Mouse (Mus musculus) MEL (cell line): Measurements from ENCODE around the gene Mroh7. TPM values are rescaled to one million over a fixed set of nuclear protein-coding genes. Genes with fewer than 3 reads are reported as not detected.

Experiments
- DNase-seq: peaks from one replicate; pipeline ENCODE4 v3.0.0; 2011; ENCODE audit warnings: low read depth, low spot score
- H3K27ac ChIP-seq: 2 replicates; pipeline ENCODE4 v1.5.1; 2012; ENCODE audit warnings: low read depth, mild to moderate bottlenecking, control low read depth, low read length, moderate library complexity; ENCODE audit not compliant: control insufficient read depth
- H3K27me3 ChIP-seq, 2 experiments: fragments of 150-350 bp in 1 of 2; sonication (generic) in 1 of 2; 2 replicates each; pipeline ENCODE4 v1.6.1; 2012; ENCODE audit warnings: low read length in 2 of 2, mild to moderate bottlenecking in 2 of 2, improper control_type of control experiment in 1 of 2, moderate library complexity in 1 of 2; ENCODE audit not compliant: insufficient read depth in 2 of 2, control insufficient read depth in 1 of 2
- H3K36me3 ChIP-seq, 2 experiments: 2 replicates each; pipeline ENCODE4 v1.6.1; 2012 to 2014; ENCODE audit warnings: low read length in 2 of 2, improper control_type of control experiment in 1 of 2, inconsistent platforms in 1 of 2, mild to moderate bottlenecking in 1 of 2; ENCODE audit not compliant: insufficient read depth in 2 of 2, control insufficient read depth in 1 of 2
- H3K4me1 ChIP-seq, 2 experiments: fragments of 150-350 bp in 1 of 2; sonication (generic) in 1 of 2; 2 replicates each; pipeline ENCODE4 v1.6.1; 2012; ENCODE audit warnings: low read length in 2 of 2, improper control_type of control experiment in 1 of 2, mild to moderate bottlenecking in 1 of 2; ENCODE audit not compliant: insufficient read depth in 2 of 2, control insufficient read depth in 1 of 2
- H3K4me3 ChIP-seq, 2 experiments: fragments of 150-350 bp in 1 of 2; sonication (generic) in 1 of 2; 2 replicates each; pipeline ENCODE4 v1.5.1; 2012; ENCODE audit warnings: low read depth in 2 of 2, low read length in 2 of 2, mild to moderate bottlenecking in 2 of 2, moderate library complexity in 2 of 2, control low read depth in 1 of 2, improper control_type of control experiment in 1 of 2; ENCODE audit not compliant: control insufficient read depth in 1 of 2, insufficient read depth in 1 of 2
- H3K79me2 ChIP-seq: 2 replicates; pipeline ENCODE4 v1.6.1; 2012; ENCODE audit warnings: mild to moderate bottlenecking, low read length, moderate library complexity; ENCODE audit not compliant: control insufficient read depth, poor library complexity, insufficient read depth
- H3K9ac ChIP-seq: 2 replicates; pipeline ENCODE4 v1.6.1; 2012; ENCODE audit warnings: low read depth, mild to moderate bottlenecking, control low read depth, low read length, moderate library complexity; ENCODE audit not compliant: control insufficient read depth, poor library complexity, severe bottlenecking
- H3K9me3 ChIP-seq: fragments of 150-350 bp; sonication (generic); replicated peaks from 2 replicates; pipeline ENCODE4 v1.6.1; 2012; ENCODE audit warnings: mild to moderate bottlenecking, low read length, improper control_type of control experiment, moderate library complexity; ENCODE audit not compliant: insufficient read depth
- E2F4 ChIP-seq: IDR thresholded peaks from 2 replicates; pipeline ENCODE4 v1.6.1; 2011; ENCODE audit warnings: low read depth, low read length, improper control_type of control experiment, borderline replicate concordance
- ELF1 ChIP-seq: IDR thresholded peaks from 2 replicates; pipeline ENCODE4 v1.6.1; 2014; ENCODE audit warnings: low read depth, mild to moderate bottlenecking, inconsistent platforms, low read length, improper control_type of control experiment, moderate library complexity
- EP300 ChIP-seq, 2 experiments: IDR thresholded peaks; 2 replicates each; pipeline ENCODE4 v1.6.1; 2011; ENCODE audit warnings: improper control_type of control experiment in 2 of 2, low read length in 2 of 2, low read depth in 1 of 2, mild to moderate bottlenecking in 1 of 2
- GABPA ChIP-seq: IDR thresholded peaks from 2 replicates; pipeline ENCODE4 v1.6.1; 2012; ENCODE audit warnings: low read depth, mild to moderate bottlenecking, inconsistent platforms, low read length, improper control_type of control experiment, moderate library complexity
- MAFK ChIP-seq: IDR thresholded peaks from 2 replicates; pipeline ENCODE4 v1.6.1; 2011; ENCODE audit warnings: low read depth, mild to moderate bottlenecking, low read length, improper control_type of control experiment, borderline replicate concordance
- MYC ChIP-seq: IDR thresholded peaks from 2 replicates; pipeline ENCODE4 v1.6.1; 2011; ENCODE audit warnings: low read depth, mild to moderate bottlenecking, low read length, improper control_type of control experiment, moderate library complexity
- NRF1 ChIP-seq: IDR thresholded peaks from 2 replicates; pipeline ENCODE4 v1.6.1; 2014; ENCODE audit warnings: low read depth, mild to moderate bottlenecking, inconsistent platforms, low read length, improper control_type of control experiment, moderate library complexity; ENCODE audit not compliant: poor library complexity, insufficient read depth, severe bottlenecking
- POLR2AphosphoS5 ChIP-seq: IDR thresholded peaks from 2 replicates; pipeline ENCODE4 v1.6.1; 2012; ENCODE audit warnings: low read depth, borderline replicate concordance, mild to moderate bottlenecking, inconsistent platforms, low read length, moderate library complexity, mixed read lengths
- SIN3A ChIP-seq: IDR thresholded peaks from 2 replicates; pipeline ENCODE4 v1.6.1; 2012; ENCODE audit warnings: low read length, improper control_type of control experiment, inconsistent platforms
- TCF12 ChIP-seq: IDR thresholded peaks from 2 replicates; pipeline ENCODE4 v1.6.1; 2014; ENCODE audit warnings: low read depth, mild to moderate bottlenecking, inconsistent platforms, low read length, improper control_type of control experiment, moderate library complexity
- USF2 ChIP-seq, 2 experiments: IDR thresholded peaks; 2 replicates each; pipeline ENCODE4 v1.6.1; 2011 to 2012; ENCODE audit warnings: improper control_type of control experiment in 2 of 2, low read length in 2 of 2, borderline replicate concordance in 1 of 2, inconsistent platforms in 1 of 2, low read depth in 1 of 2, mild to moderate bottlenecking in 1 of 2; ENCODE audit not compliant: insufficient read depth in 1 of 2
- ZKSCAN1 ChIP-seq: IDR thresholded peaks from 2 replicates; pipeline ENCODE4 v1.6.1; 2012; ENCODE audit warnings: low read depth, mild to moderate bottlenecking, inconsistent platforms, low read length, improper control_type of control experiment, moderate library complexity
- ZNF384 ChIP-seq: IDR thresholded peaks from 2 replicates; pipeline ENCODE4 v1.6.1; 2012; ENCODE audit warnings: low read depth, mild to moderate bottlenecking, inconsistent platforms, low read length, improper control_type of control experiment
- polyA plus RNA-seq, 2 experiments: library from polyadenylated mRNA; stranded (reverse) in 1 of 2; unstranded in 1 of 2; fragments of >175 nt in 1 of 2; fragments of >200 nt in 1 of 2; gene quantifications; 2 replicates each; pipeline versions ENCODE4 v1.2.1 to v1.2.4; 2012; ENCODE audit warnings: low replicate concordance in 2 of 2, low read depth in 1 of 2; ENCODE audit not compliant: insufficient read length in 2 of 2, insufficient read depth in 1 of 2, missing spikeins in 1 of 2
- total RNA-seq: library from RNA; depleted of rRNA; stranded (reverse); fragments of 300-350 nt; gene quantifications from 2 replicates; pipeline ENCODE4 v1.2.3, GENCODE M21; 2012; rRNA removed

Mroh7 gene
- total and polyA plus RNA-seq, 3 experiments: 0.03 TPM; not detected in 2

DNA sequence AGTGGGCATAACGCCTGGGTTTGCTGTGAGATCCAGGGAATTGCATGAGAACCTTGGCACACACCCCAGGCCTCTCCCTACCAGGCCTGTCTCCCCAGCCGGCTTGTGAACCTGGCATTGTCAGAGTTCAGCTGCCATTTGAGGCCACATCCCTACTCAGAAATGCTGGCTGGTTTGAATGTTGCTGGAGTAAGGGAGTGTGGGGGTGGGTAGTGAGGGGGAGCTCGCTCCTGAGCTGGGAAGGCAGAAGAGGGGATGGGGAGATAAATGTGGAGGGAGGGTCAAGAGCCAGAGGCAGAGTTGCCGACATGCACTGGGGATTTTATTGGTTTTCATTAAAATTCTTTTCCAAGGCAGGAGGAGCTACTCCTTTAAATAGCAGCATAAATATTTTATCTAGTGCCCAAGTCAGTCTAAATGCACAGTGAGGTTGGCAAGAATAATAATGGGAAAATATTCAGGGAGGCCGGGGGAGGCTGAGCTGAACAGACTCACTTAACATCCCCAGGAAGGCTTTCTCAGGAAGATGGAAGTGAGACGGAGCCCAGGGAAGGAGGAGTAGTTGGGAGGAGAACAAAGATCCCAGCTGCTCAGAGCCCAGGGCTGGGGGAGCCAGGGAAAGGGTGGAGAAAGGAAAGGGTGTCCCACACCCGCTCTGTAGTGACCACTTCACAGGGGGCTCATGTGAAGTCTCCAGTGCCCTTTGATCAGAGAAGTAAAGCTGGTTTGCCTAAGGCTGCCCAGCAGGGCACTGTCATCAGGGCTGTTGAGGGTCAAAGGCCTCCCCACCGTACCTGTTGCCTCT lies 97.2 kb downstream of the Mroh7 start:
- H3K9me3 ChIP-seq: no peaks in the 10 kb centered on the region
- H3K36me3 ChIP-seq: no peaks in the 10 kb centered on the region
- H3K27ac ChIP-seq: no peak overlapping the region
- DNase-seq: no peak
- no peaks in the 10 kb centered on the region for H3K79me2 ChIP-seq
- H3K9ac ChIP-seq: no peak overlapping the region
- H3K4me3 ChIP-seq: no peak overlapping the region
- H3K27me3 ChIP-seq: peaks cover 10 to 24% of the 10 kb centered on the region in 2 experiments
- no peak for TF ChIP-seq ELF1
- no peak for TF ChIP-seq ZKSCAN1
- TF ChIP-seq MYC: no peak
- no peak for TF ChIP-seq ZNF384
- no peak for TF ChIP-seq SIN3A
- TF ChIP-seq USF2 (IDR thresholded peaks at IDR 0.05; ENCODE audit: borderline replicate concordance in 1 of 2, insufficient read depth in 1 of 2, low read depth in 1 of 2, low read length in 2 of 2): no peak
- TF ChIP-seq, all 39 proteins: peak for 0
- H3K4me1 ChIP-seq: no peaks in the 10 kb centered on the region

DNA sequence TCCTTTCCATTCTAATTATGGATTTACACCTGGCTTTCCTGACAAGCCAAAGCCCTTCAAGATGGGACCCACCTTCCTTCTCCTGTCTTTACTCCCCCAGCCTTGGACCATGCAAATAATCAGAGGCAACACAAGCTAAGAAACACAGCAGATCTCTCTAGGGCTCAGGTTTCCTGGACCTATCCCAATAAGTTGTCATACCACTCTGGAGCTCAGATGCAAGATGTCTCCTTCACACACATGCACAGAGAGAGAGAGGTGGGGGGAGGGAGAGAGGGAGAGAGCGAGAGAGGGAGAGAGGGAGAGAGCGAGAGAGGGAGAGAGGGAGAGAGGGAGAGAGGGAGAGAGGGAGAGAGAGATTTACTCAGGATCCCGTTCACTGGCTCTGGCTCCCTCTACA lies 98.4 kb downstream of the Mroh7 start:
- Histone ChIP-seq H3K27ac (no peak overlapping the region), H3K36me3 (no peaks in the 10 kb centered on the region), H3K79me2 (no peaks in the 10 kb centered on the region), H3K9me3 (no peaks in the 10 kb centered on the region), H3K4me1 (no peaks in the 10 kb centered on the region), H3K9ac (no peak overlapping the region), H3K4me3 (no peak overlapping the region), H3K27me3 (peaks cover 10 to 25% of the 10 kb centered on the region in 2 experiments)
- TF ChIP-seq POLR2AphosphoS5: no peak
- no peak for TF ChIP-seq MYC
- no peak for TF ChIP-seq E2F4
- TF ChIP-seq NRF1: no peak
- TF ChIP-seq SIN3A: no peak
- no peak for TF ChIP-seq GABPA
- TF ChIP-seq TCF12: no peak
- TF ChIP-seq ZKSCAN1: no peak
- no peak for TF ChIP-seq MAFK
- TF ChIP-seq EP300 (IDR thresholded peaks at IDR 0.05; ENCODE audit: low read depth in 1 of 2, low read length in 2 of 2): no peak
- DNase-seq: no peak

Other genes with a start within 250 kb of the Mroh7 start
- gene Bsnd, start 238.6 kb downstream of the Mroh7 start, total RNA-seq: 0.04 TPM in 1 of 2 replicates, not detected in the other
- gene Bsnd, start 238.6 kb downstream of the Mroh7 start, polyA plus RNA-seq: not detected
- gene Dhcr24, start 169.9 kb downstream of the Mroh7 start, total RNA-seq: 37.6 and 39.2 TPM in 2 replicates
- gene Dhcr24, start 169.9 kb downstream of the Mroh7 start, polyA plus RNA-seq: 10 to 100 TPM in 1 of 2 experiments, not detected in 1; 63.0 TPM
- 6.1 and 6.7 TPM in 2 replicates for gene Lexm, start 113.7 kb downstream of the Mroh7 start, total RNA-seq
- 10 to 100 TPM in 1 of 2 experiments, not detected in 1; 17.5 TPM for gene Lexm, start 113.7 kb downstream of the Mroh7 start, polyA plus RNA-seq
- 0.04 TPM in 1 of 2 replicates, not detected in the other for gene Ttc22, start 108.5 kb downstream of the Mroh7 start, total RNA-seq
- not detected for gene Ttc22, start 108.5 kb downstream of the Mroh7 start, polyA plus RNA-seq
- gene Pars2, start 79.9 kb downstream of the Mroh7 start, total RNA-seq: 10.9 and 11.2 TPM in 2 replicates
- 10 to 100 TPM in 1 of 2 experiments, not detected in 1; 11.3 TPM for gene Pars2, start 79.9 kb downstream of the Mroh7 start, polyA plus RNA-seq
- 49.4 and 54.8 TPM in 2 replicates for gene Ttc4, start 52.0 kb downstream of the Mroh7 start, total RNA-seq
- 10 to 100 TPM in 1 of 2 experiments, not detected in 1; 54.8 TPM for gene Ttc4, start 52.0 kb downstream of the Mroh7 start, polyA plus RNA-seq
- gene Fam151a, start 3.0 kb upstream of the Mroh7 start, total RNA-seq: 0.08 and 0.10 TPM in 2 replicates
- gene Fam151a, start 3.0 kb upstream of the Mroh7 start, polyA plus RNA-seq: not detected
- gene Acot11, start 74.1 kb upstream of the Mroh7 start, total RNA-seq: 1.5 and 1.8 TPM in 2 replicates
- 1 to 10 TPM in 1 of 2 experiments, not detected in 1; 2.5 TPM for gene Acot11, start 74.1 kb upstream of the Mroh7 start, polyA plus RNA-seq
- gene Ssbp3, start 179.8 kb upstream of the Mroh7 start, total RNA-seq: 28.3 and 30.5 TPM in 2 replicates
- gene Ssbp3, start 179.8 kb upstream of the Mroh7 start, polyA plus RNA-seq: 100 to 1,000 TPM; 116 to 242 TPM